Mouse (Mus musculus) monocyte, adult 59 days (primary cell): ENCODE data around the gene Ppid. TPM values are rescaled to one million over a fixed set of nuclear protein-coding genes. Genes with fewer than 3 reads are reported as not detected.

ENCODE experiments used
- total RNA-seq, 2 experiments: library from RNA; stranded (reverse); gene quantifications; one replicate each; pipeline ENCODE4 v1.2.4; 2023

The Ppid gene
- 10 to 100 TPM; 42.5 to 43.5 TPM for total RNA-seq

DNA sequence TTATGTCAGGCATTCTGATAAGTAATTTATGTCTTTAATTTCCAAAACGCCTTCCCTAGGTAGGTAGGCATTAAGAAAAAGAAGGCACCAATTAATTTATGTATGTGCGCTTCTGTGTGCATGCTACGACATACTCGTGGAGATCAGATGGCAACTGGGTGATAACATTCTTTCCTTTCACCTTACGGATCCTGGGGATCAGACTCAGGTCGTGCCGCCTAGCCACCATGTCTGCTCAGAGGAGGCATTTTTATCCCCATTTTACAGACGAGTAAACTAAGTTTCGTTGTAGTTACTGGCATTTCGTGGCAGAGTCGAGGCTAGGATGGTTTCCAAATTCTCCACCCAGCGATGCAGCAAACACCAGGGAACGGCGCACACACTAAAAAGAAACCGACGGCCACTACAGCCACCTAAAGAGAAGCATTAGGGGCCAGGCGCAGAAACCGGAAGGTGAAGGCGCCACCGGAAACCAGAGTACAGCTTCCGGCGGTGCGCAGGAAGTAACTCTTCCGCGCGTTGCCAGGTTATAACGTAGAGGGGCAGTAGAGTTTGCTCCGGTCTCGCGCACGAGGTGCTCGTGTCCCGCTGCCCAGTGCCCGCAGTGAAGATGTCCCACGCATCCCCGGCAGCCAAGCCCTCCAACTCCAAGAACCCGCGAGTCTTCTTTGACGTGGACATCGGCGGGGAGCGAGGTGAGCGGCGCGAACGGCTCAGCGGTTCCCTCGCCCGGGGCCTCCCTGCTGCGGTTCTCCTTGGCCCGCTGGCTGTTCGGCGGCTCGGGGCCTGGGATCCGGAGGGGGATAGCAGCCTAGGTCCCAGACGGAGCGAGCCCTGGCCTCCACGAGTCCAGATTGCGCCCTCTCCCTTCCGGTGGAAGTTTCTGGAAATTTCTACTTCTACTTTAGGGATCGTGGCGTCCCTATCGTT lies at the start of gene Ppid:
Gene Ppid (plus strand): TSS at position 480 of the 930 bp plus-strand sequence.

GRCm38 (mm10) chr3:79567703-79568362 lies 23.3 kb upstream of the Ppid start, which contains the start of gene Fnip2:
TSS of gene Fnip2 (minus strand) at chr3:79567796.

DNA sequence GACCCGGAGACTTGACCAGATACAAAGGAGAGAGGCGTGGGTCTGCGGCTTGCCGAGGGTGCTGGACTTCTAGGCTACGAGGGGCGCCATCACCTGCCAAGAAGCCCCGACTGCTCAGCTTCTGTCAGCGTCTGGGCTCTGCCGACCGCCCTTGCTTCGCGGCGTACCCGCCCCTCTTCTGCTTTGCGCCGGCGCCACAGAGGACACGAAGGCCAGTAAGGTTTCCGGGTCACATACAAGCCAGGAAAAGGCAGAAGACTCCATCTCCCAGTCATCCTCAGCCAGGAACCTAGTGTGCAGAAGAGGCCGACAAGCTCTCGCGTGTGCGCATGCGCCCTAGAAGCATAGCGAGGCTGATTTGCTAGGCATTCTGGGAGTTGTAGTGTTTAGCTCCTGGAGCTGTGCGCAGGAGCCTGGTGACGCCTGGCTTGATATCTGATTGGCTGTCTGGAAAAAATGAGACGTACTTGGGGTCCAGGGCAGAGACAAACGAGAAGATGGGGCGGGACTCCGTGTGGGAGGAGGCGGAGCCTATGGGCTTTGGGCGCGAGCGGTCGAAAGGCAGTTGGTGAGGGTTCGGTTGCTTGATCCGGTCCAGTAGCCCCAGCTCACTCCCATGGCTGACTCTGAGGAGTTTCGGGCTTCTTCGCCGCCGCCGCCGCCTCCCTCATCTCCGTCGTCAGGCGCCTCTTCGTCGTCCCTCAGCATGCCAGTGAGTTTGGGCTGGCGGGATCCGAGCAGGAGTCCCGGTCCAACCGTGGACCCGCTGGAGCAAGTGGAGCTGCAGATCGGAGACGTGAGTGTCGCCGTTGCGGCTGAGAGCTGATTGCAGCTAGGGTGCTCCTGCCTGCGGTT lies 37.6 kb downstream of the Ppid start, which contains the start of gene 4930579G24Rik:
Gene 4930579G24Rik (plus strand): TSS at position 519 of the 855 bp plus-strand sequence.

DNA sequence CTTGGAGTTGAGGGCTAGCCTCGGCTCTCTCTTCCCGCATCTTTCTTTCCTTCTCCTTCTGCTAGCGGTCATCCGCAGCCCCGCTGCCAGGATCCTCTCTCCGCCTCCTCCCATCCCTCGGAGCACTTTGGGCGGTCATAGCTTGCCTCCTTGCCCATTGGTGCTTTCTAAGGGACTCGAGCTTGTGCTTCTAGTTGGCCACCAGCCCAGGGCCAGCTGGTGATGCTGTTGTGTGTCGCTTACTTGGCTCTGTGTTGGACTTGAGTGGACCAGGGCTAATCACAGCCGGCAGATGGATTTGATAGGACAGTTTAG lies 38.2 kb downstream of the Ppid start, which contains the start of gene Etfdh:
Gene Etfdh (minus strand): TSS at position 85 of the 315 bp plus-strand sequence.

Other genes starting within 250 kb of the Ppid start
- 10 to 100 TPM; 29.0 to 30.5 TPM for gene Fnip2, start 23.5 kb upstream of the Ppid start, total RNA-seq
- 1 to 10 TPM; 2.6 to 3.0 TPM for gene 4930579G24Rik, start 37.7 kb downstream of the Ppid start, total RNA-seq
- 10 to 100 TPM; 24.0 to 25.4 TPM for gene Etfdh, start 38.2 kb downstream of the Ppid start, total RNA-seq
- gene Rxfp1, start 146.5 kb downstream of the Ppid start, total RNA-seq: not detected